Mouse (Mus musculus) limb, embryonic 14.5 days (tissue): ENCODE measurements around the gene Hnrnpl. TPM values are rescaled to one million over a fixed set of nuclear protein-coding genes. Genes with fewer than 3 reads are reported as not detected.
A peak's percentile ranks its signal among the peaks of the same experiment; 100 is the strongest.

ENCODE experiments used
- ATAC-seq: fragments of 200-750 bp; cut with Nextera tagmentation; 2 replicates; pipeline ENCODE4 v1.8.0; 2017; ENCODE audit warnings: low read depth, moderate number of reproducible peaks, moderate TSS enrichment; ENCODE audit not compliant: low FRiP score
- DNase-seq: peaks from one replicate; pipeline ENCODE4 v3.0.0-alpha.2; 2015; ENCODE audit warnings: low spot score
- H3K27ac ChIP-seq: fragments of 300-500 bp; sonication (generic); replicated peaks from 2 replicates; pipeline ENCODE4 v1.5.1; 2014; ENCODE audit warnings: low read depth, mild to moderate bottlenecking, low read length, moderate library complexity, mixed read lengths
- H3K27me3 ChIP-seq: fragments of 300-500 bp; sonication (generic); 2 replicates; pipeline ENCODE4 v1.6.1; 2014; ENCODE audit warnings: low read length, mixed read lengths; ENCODE audit not compliant: control insufficient read depth, insufficient read depth
- H3K36me3 ChIP-seq: fragments of 300-500 bp; sonication (generic); 2 replicates; pipeline ENCODE4 v1.6.1; 2014; ENCODE audit warnings: mild to moderate bottlenecking, low read length, moderate library complexity, mixed read lengths; ENCODE audit not compliant: control insufficient read depth, insufficient read depth
- H3K4me1 ChIP-seq: fragments of 300-500 bp; sonication (generic); 2 replicates; pipeline ENCODE4 v1.6.1; 2014; ENCODE audit warnings: antibody characterized with exemption, low read length, mixed read lengths; ENCODE audit not compliant: control insufficient read depth, insufficient read depth
- H3K4me2 ChIP-seq: fragments of 300-500 bp; sonication (generic); replicated peaks from 2 replicates; pipeline ENCODE4 v1.6.1; 2014; ENCODE audit warnings: low read depth, mild to moderate bottlenecking, low read length, moderate library complexity; ENCODE audit not compliant: severe bottlenecking
- H3K4me3 ChIP-seq: fragments of 300-500 bp; sonication (generic); replicated peaks from 2 replicates; pipeline ENCODE4 v1.5.1; 2014; ENCODE audit warnings: low read length
- H3K9ac ChIP-seq: fragments of 300-500 bp; sonication (generic); 2 replicates; pipeline ENCODE4 v1.6.1; 2014; ENCODE audit warnings: mild to moderate bottlenecking, low read depth, low read length, moderate library complexity; ENCODE audit not compliant: severe bottlenecking
- H3K9me3 ChIP-seq: fragments of 300-500 bp; sonication (generic); 2 replicates; pipeline ENCODE4 v1.6.1; 2016; ENCODE audit warnings: low read length; ENCODE audit not compliant: control insufficient read depth
- POLR2A ChIP-seq: fragments of 200-500 bp; IDR thresholded peaks from 2 replicates; pipeline ENCODE4 v1.8.0; 2012; ENCODE audit warnings: inconsistent platforms, mild to moderate bottlenecking, moderate library complexity, borderline replicate concordance; ENCODE audit not compliant: insufficient read depth, insufficient read length; ENCODE audit errors: extremely low read depth
- WGBS: fragments of 180-500 bp; shearing (Covaris S2); extraction: QIAGEN DNeasy Blood & Tissue Kit; methylation state at CpG from one replicate; pipeline ENCODE4 v1.1.7; 2014; 5-methylcytosine and 5-hydroxymethylcytosine counted together
- polyA plus RNA-seq, 2 experiments: library from polyadenylated mRNA; depleted of rRNA in 1 of 2; stranded (reverse) in 1 of 2; unstranded in 1 of 2; fragments of >200 nt; fragmentation: Nextera tagmentation in 1 of 2; extraction: Ambion mirVana in 1 of 2; gene quantifications; 2 replicates each; pipeline versions ENCODE4 v1.2.1 to v1.2.3; 2012 to 2014

The Hnrnpl gene
- polyA plus RNA-seq, 2 experiments = 208 to 525 TPM

GRCm38 (mm10) chr7:28773163-28773562, 35.2 kb upstream of the Hnrnpl start:
- no peak for ATAC-seq
- Histone ChIP-seq H3K4me2 (no peak overlapping the region), H3K27me3 (no peaks in the 10 kb centered on the region), H3K4me1 (no peaks in the 10 kb centered on the region), H3K4me3 (no peak overlapping the region), H3K9ac (no peak overlapping the region), H3K36me3 (peaks cover 47% of the 10 kb centered on the region), H3K9me3 (no peaks in the 10 kb centered on the region), H3K27ac (no peak overlapping the region)
- 55% methylated on average over 3 of the region's 3 CpGs for WGBS
- no peak for DNase-seq
- no peak for TF ChIP-seq POLR2A

- Histone ChIP-seq H3K4me1 (no peaks in the 10 kb centered on the region), H3K4me2 (no peak overlapping the region), H3K4me3 (no peak overlapping the region), H3K27me3 (no peaks in the 10 kb centered on the region), H3K36me3 (peaks cover 51% of the 10 kb centered on the region), H3K9me3 (no peaks in the 10 kb centered on the region), H3K9ac (no peak overlapping the region), H3K27ac (no peak overlapping the region)
- peak; percentile 37 for DNase-seq
- WGBS = 85% methylated on average over 12 of the region's 12 CpGs
- no peak for TF ChIP-seq POLR2A
- ATAC-seq = peak; percentile 72
Measured at GRCm38 (mm10) chr7:28774164-28774563, 34.2 kb upstream of the Hnrnpl start.

- peaks cover 51% of the 10 kb centered on the region for H3K36me3 ChIP-seq
- no peaks in the 10 kb centered on the region for H3K9me3 ChIP-seq
- 0 out of 2 replicates have a peak, but pooled peaks cover under 1% of the 10 kb centered on the region for H3K4me1 ChIP-seq
- DNase-seq (peak; percentile 42), ATAC-seq (0 out of 2 replicates have a peak, but pooled peaks have one; percentile 29)
- 88% methylated on average over 7 of the region's 7 CpGs for WGBS
- H3K4me3 ChIP-seq = no peak overlapping the region
- no peak overlapping the region for H3K4me2 ChIP-seq
- H3K27me3 ChIP-seq = no peaks in the 10 kb centered on the region
- no peak for TF ChIP-seq POLR2A
- H3K27ac ChIP-seq = no peak overlapping the region
- H3K9ac ChIP-seq = no peak overlapping the region
Measured at GRCm38 (mm10) chr7:28775129-28775528, 33.2 kb upstream of the Hnrnpl start.

GRCm38 (mm10) chr7:28778825-28779224, 29.5 kb upstream of the Hnrnpl start:
- peaks cover 51% of the 10 kb centered on the region for H3K36me3 ChIP-seq
- no peak overlapping the region for H3K27ac ChIP-seq
- H3K4me2 ChIP-seq = no peak overlapping the region
- H3K4me3 ChIP-seq = no peak overlapping the region
- peaks cover 6% of the 10 kb centered on the region; the same call in 1 of the 2 replicates for H3K4me1 ChIP-seq
- DNase-seq = no peak
- no peaks in the 10 kb centered on the region for H3K27me3 ChIP-seq
- ATAC-seq = no peak
- no peak overlapping the region for H3K9ac ChIP-seq
- WGBS = 83% methylated on average over 9 of the region's 9 CpGs
- no peak for TF ChIP-seq POLR2A
- H3K9me3 ChIP-seq = no peaks in the 10 kb centered on the region

- no peaks in the 10 kb centered on the region for H3K9me3 ChIP-seq
- no peak overlapping the region for H3K27ac ChIP-seq
- peaks cover 6% of the 10 kb centered on the region; the same call in 1 of the 2 replicates for H3K4me1 ChIP-seq
- peak; percentile 94 for DNase-seq
- no peak overlapping the region for H3K4me3 ChIP-seq
- ATAC-seq = peak; percentile 53
- no peak overlapping the region for H3K9ac ChIP-seq
- no peaks in the 10 kb centered on the region for H3K27me3 ChIP-seq
- 44% methylated on average over 6 of the region's 6 CpGs for WGBS
- TF ChIP-seq POLR2A = no peak
- no peak overlapping the region for H3K4me2 ChIP-seq
- H3K36me3 ChIP-seq = peaks cover 51% of the 10 kb centered on the region
Measured at GRCm38 (mm10) chr7:28780067-28780658, 28.2 kb upstream of the Hnrnpl start.
